Mouse (Mus musculus): ENCODE results near the gene 1700123K08Rik.

DNA sequence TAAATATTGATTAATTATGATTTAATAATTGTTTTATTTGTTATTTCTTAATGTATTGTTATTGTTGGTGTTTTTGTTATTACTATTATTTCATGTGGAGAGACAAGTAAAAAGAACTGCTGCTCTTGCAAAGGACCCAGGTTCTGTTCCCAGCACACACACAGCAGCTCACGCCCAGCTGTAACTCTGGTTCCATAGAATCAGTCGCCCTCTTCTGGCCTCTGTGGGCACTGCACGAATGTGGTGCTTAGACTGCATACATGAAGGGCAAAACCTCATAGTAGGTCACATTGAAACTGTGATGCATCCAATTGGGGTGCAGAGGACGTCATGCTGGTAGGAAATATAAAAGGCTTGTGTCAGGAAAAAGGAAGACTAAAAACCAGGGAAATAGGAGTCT, 7.1 kb upstream of the 1700123K08Rik start:
- no peak for TF ChIP-seq CTCF (IDR thresholded peaks at IDR 0.05; ENCODE audit: low read depth, low read length)
- no peak for TF ChIP-seq POLR2AphosphoS5 (IDR thresholded peaks at IDR 0.05; ENCODE audit: insufficient replicate concordance, low read depth, low read length)

Measured in G1E (cell line).